Mouse (Mus musculus): ENCODE data around the gene Hacd4.

Gene Hacd4

GRCm38 (mm10) chr4:88438326-88438989 lies at the start of gene Hacd4:
Hacd4 (minus strand) TSS chr4:88438928.
- in situ Hi-C loops (cut with MboI, MseI): no loop called here

GRCm38 (mm10) chr4:88488107-88488506 lies 49.4 kb upstream of the Hacd4 start:
- in situ Hi-C loops (cut with MboI, MseI): no loop called here

DNA sequence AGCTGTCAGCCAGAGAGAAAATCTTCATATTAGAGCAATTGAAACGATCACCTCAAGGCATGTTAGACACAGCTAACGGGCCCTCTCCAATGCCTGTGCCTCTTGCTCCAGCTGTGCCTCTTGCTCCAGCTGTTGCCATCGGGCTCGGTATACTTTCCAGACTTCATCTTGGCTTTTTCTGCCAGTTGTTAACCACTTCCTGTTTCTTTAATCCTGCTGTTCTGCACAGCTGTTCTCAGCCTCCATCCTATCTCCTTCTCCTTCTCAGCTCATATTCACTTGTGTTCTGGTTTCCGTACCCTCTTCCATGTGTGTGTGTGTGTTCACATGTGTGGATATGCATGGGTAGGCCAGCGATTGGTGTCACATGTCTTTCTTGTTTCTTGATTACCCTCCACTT lies 41.4 kb upstream of the Hacd4 start:
- in situ Hi-C loops (cut with MboI, MseI): no loop called here

GRCm38 (mm10) chr4:88478809-88479186 lies 40.1 kb upstream of the Hacd4 start:
- in situ Hi-C loops (cut with MboI, MseI): no loop called here

GRCm38 (mm10) chr4:88478177-88478808 lies 39.6 kb upstream of the Hacd4 start:
- in situ Hi-C loops (cut with MboI, MseI): no loop called here

DNA sequence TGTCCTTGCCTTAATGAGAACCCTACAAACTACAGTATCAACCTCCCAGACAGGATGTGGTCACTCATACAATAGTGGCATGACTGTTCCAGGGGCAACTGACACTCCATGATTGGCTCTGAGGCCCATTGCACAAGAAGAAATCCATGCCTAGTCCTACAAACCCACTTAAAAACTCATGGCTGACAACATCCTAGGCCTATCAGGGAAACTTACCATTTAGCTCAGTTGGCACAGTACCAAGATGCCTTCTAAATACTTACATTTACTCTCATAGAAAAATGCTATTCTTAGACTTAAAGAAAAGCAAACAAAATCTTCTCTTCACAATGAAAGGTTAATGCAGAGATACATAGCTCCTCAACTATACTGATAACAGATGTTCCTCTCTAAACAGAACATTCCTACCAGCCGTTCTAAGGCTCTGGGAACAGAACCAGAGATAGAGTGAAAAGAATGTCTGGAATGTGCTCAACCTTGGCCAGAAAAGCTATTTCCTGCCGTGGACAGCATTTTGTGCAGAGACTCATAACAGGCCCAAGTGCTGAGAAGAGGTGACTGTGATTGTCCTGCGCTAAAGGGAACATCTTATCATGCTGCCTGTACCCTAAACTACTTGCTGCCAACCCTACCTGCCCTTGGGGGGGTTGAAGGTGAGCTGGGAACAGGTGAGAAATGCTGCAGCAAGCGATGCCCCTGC lies 37.9 kb upstream of the Hacd4 start:
- in situ Hi-C loops (cut with MboI, MseI): no loop called here

DNA sequence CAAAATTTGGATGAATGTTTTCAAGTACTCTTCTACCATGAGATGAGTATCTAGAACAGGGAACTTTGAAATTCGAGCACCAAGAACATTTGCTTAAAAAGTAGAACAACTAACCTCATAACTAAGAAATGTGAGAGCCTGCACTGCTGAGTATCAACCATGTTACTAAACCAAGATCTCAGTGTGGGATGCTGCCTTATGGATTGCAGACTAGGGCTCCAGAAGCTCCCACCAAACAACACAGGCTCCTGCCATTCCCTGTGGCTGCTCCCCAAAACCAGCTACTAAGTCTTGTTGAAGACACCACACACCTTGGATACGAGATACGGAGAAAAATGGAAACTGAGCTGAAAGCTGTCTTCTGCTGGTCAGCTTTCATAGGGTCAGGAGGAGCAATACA lies 37.4 kb upstream of the Hacd4 start:
- in situ Hi-C loops (cut with MboI, MseI): no loop called here

DNA sequence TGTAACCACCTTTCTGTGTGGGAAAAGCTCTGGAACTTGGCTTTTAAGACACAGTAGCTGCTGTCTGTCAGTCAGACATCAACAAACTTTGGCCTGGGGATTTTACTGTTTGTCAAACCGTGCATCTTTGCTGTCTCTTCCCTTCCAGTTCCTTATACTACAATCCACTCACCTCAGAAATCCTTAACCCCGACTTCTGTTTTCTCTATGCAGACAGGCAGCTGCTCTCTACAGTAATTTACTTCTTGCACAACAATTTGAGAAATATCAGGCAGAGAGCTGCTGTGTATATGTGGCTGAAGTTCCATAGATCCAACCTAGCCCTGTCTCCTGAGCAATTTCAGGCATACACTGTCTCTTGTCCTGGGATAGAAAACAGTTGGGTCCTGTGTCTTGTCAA lies 32.8 kb upstream of the Hacd4 start:
- in situ Hi-C loops (cut with MboI, MseI): loop anchor here in 1 of 2 experiments (5.0 kb wide), 1 partner anchor 41 kb away; no protein-coding TSS in a partner anchor

DNA sequence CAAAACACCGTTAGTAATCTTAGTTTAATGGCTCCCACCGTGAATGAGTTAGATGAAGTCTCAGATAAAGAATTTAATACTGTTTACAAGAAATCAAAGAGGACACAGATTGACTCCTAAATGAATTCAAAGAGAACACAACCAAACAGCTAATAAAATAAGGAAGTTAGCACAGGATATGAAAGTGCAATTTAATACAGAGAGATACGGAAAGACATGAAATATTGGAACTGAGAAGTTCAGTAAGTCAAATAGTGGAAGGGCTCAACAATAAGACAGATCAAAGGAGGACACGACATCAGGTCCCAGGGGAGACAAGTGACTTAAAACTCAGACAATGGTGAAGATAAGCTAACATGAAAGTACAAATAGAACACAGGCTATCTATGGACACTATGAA lies 25.8 kb upstream of the Hacd4 start:
- in situ Hi-C loops (cut with MboI, MseI): no loop called here

DNA sequence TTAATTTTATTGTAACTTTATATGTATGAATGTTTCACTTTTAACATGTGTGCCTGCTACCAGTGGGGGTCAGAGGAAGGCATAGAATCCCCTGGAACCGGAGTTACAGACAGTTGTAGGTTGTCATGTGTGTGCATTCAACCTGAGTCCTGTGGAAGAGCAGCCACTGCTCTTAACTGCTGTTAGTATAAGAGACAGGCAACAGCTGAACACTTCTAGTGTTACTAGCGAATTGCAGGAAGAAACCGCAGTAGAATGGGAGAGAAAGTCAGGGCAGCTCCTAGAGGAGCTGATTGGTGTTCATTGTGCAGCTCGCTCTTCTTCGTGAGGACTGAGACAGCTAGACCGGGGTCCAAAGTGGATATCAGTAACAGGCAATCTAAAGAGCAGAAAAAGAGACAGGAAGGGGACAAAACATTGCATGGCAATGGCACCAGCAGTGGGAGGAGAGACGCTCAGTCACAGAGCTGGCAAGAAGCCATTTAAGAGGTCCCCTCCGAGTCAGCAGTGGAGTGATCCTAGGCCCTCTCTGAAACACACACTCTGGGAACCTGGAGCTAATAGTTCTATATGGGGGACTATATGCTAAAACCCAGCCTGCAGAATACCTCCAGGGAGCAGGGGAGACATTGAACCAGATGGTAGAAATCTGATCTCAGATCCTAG lies 24.4 kb upstream of the Hacd4 start:
- in situ Hi-C loops (cut with MboI, MseI): no loop called here

- in situ Hi-C loops (cut with MboI, MseI): no loop called here
These were observed 23.8 kb upstream of the Hacd4 start for GRCm38 (mm10) chr4:88462501-88462900.

GRCm38 (mm10) chr4:88461315-88461714 lies 22.6 kb upstream of the Hacd4 start:
- in situ Hi-C loops (cut with MboI, MseI): no loop called here

DNA sequence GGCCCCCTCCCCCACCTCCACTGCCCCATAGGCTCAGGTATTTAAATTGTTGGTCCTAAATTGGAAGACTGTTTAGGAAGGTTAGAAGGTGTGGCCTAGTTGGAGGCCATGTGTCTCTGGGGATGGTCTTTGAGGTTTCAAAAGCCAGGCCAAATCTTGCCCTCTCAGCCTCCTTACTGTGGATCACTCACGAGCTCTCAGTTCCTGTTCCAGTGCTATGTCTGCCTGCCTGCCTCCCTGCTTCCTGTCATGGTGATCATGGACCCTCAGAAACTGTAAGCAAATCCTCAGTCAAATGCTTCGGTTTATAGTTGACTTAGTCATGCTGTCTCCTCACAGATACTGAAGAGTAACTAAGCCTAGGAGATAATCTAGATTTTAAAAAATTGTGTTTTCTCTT lies 19.9 kb upstream of the Hacd4 start:
- in situ Hi-C loops (cut with MboI, MseI): loop anchor here in 1 of 2 experiments (10.0 kb wide), 1 partner anchor 1606 kb away; no protein-coding TSS in a partner anchor

DNA sequence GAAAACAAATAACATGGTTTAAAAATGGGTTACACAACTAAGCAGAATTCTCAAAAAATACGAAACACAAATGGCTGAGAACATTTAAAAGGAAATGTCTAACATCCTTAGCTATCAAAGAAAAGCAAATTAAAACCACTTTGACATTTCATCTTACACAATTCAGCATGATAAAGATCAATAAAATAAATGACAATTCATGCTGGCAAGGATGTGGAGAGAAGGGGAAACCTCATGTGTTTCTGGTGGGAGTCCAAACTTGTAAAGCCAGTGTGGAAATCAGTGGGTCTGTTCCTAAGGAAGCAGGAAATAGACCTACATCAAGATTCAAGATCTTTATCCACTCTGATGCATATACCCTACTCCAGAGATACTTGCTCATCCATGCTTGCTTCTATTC lies 19.4 kb upstream of the Hacd4 start:
- in situ Hi-C loops (cut with MboI, MseI): loop anchor here in 1 of 2 experiments (10.0 kb wide), 1 partner anchor 1607 kb away; no protein-coding TSS in a partner anchor

GRCm38 (mm10) chr4:88450087-88450765 lies 11.5 kb upstream of the Hacd4 start:
- in situ Hi-C loops (cut with MboI, MseI): loop anchor here in 1 of 2 experiments (10.0 kb wide), 1 partner anchor 1615 kb away; no protein-coding TSS in a partner anchor

- in situ Hi-C loops (cut with MboI, MseI): loop anchor here in 1 of 2 experiments (5.0 to 10.0 kb wide), 2 partner anchors 86 to 103 kb away; no protein-coding TSS in a partner anchor
These were observed 10.2 kb upstream of the Hacd4 start for GRCm38 (mm10) chr4:88448976-88449375.

- in situ Hi-C loops (cut with MboI, MseI): loop anchor here in 1 of 2 experiments (10.0 kb wide), 1 partner anchor 94 kb away; no protein-coding TSS in a partner anchor
These were observed 2.1 kb upstream of the Hacd4 start for GRCm38 (mm10) chr4:88440814-88441213.

DNA sequence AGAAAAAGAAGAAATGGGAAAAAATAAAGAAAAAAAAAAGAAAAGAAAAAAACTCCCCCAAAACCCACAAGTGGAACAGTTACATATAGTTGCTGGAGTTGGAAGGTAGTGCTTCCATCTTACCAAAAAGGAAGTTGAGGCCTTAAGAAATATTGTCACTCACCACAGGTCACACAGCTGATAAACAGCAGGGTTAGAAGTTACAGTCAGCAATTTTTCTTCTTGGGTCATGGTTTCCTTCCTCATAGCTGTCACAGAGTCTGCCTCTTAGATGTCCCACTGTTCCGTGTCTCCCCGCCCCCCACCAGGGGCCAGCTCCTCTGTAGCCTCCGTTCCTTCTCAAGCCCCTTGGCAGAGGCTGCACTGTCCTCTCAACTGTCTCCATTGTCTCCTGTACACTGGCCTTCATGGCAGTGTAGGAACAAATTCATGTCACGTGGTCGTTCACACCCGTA lies 968 bp upstream of the Hacd4 start:
- in situ Hi-C loops (cut with MboI, MseI): loop anchor here in 1 of 2 experiments (10.0 kb wide), 1 partner anchor 95 kb away; no protein-coding TSS in a partner anchor

DNA sequence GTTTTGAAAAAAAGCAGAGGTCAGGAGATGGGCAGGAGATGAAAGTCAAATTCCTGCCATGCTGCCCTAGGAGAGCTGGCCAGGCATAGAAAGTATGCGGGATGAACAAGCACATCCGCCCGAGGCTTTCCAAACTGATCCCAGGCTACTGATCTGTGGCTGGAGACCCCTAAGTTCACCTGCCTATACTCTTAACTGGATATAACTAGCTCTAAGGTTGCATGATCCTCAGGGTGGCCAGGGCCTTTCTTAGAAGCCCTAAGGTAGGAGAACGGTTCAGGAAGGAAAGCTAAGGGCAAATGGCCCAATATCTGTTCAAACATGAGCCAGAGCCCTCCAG lies 232 bp upstream of the Hacd4 start:
- in situ Hi-C loops (cut with MboI, MseI): no loop called here

- in situ Hi-C loops (cut with MboI, MseI): no loop called here
These were observed 811 bp downstream of the Hacd4 start for GRCm38 (mm10) chr4:88437917-88438316.

- in situ Hi-C loops (cut with MboI, MseI): no loop called here
These were observed 1.6 kb downstream of the Hacd4 start for GRCm38 (mm10) chr4:88437166-88437565.

Measured in T-helper 17 cell (primary cell).